8 mouse cellular contexts compared by ENCODE assay signal in the genomic region with DNA sequence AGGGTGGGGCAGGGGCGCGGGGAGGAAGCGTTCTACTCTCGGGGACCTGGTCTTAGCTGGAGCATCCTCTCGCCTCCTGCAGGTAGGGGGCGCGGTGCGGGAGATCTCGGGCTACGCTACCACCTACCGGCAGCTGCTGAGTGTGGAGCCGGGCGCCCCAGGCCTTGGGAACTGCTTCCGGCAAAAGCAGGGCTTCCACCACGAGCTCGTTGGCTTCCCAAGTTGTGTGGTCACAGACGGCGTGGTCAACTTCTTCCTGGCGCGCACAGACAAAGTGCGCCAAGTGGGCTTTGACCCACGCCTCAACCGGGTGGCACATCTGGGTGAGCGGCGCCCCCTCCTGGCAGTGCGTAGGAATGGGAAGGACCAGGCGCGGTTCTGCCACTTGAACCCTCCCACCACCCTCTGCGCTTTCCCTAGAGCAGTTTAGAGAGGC. TPM values are rescaled to one million over a fixed set of nuclear protein-coding genes. Genes with fewer than 3 reads are reported as not detected.
A peak's percentile ranks its signal among the peaks of the same experiment; 100 is the strongest.
DNase-seq lines count a peak whose midpoint lies in the region; ATAC-seq and TF ChIP-seq lines count a peak whose summit lies in the region.

No protein-coding gene starts in this region.

- peak; percentile 78 for TF ChIP-seq CTCF in kidney, adult 2 months (conservative IDR thresholded peaks at IDR 0.05; ENCODE audit: insufficient read depth, insufficient read length, low read depth, low read length)
- peak; percentile 64 for TF ChIP-seq CTCF in lung, adult 2 months (IDR thresholded peaks at IDR 0.05; ENCODE audit: insufficient read depth, low read length)

- no peak overlapping the region for H3K27ac ChIP-seq in kidney, adult 2 months (ENCODE audit: insufficient read depth, low read depth, low read length)
- no peak overlapping the region for H3K27ac ChIP-seq in neural tube, embryonic 14.5 days (ENCODE audit: low read depth, low read length)

- 1% methylated on average over 29 of the region's 29 CpGs for WGBS in kidney, adult 2 months
- 2% methylated on average over 29 of the region's 29 CpGs for WGBS in lung, adult 2 months
- 2% methylated on average over 29 of the region's 29 CpGs for WGBS in neural tube, embryonic 14.5 days

- no peaks in the 10 kb centered on the region for H3K36me3 ChIP-seq in kidney, adult 2 months (ENCODE audit: control insufficient read depth, insufficient read depth, low read length)
- peaks cover 12% of the 10 kb centered on the region for H3K36me3 ChIP-seq in neural tube, embryonic 14.5 days (ENCODE audit: control insufficient read depth, insufficient read depth, low read length)

- no peaks in the 10 kb centered on the region for H3K27me3 ChIP-seq in kidney, adult 2 months (replicated peaks; ENCODE audit: control insufficient read depth, insufficient read depth, low read length)
- peaks cover 16% of the 10 kb centered on the region for H3K27me3 ChIP-seq in neural tube, embryonic 14.5 days (ENCODE audit: control insufficient read depth, insufficient read depth, low read length)

- no peak overlapping the region for H3K9ac ChIP-seq in neural tube, embryonic 14.5 days (replicated peaks; ENCODE audit: low read depth, low read length)

- peak; percentile 65 for DNase-seq in right cerebral cortex, adult 18-20 months
- DNase-seq in right cerebral cortex, postnatal 36 days (ENCODE audit: low spot score in 2 of 2), result no peak
- DNase-seq in embryo, embryonic 10 days (ENCODE audit: low spot score), result peak; percentile 90
- peak; percentile 57 for DNase-seq in heart, adult 8-10 months (ENCODE audit: low spot score)
- DNase-seq in kidney, adult 2 months, result peak; percentile 82
- peak; percentile 85 for DNase-seq in lung, adult 2 months
- peak; percentile 78 to 89 for DNase-seq in thymus, postnatal 10 days (ENCODE audit: low spot score in 2 of 2)

- H3K4me1 ChIP-seq in kidney, adult 2 months (ENCODE audit: control insufficient read depth, insufficient read depth, low read length), result no peaks in the 10 kb centered on the region
- 0 out of 2 replicates have a peak, but pooled peaks cover 5% of the 10 kb centered on the region for H3K4me1 ChIP-seq in lung, adult 2 months (ENCODE audit: control insufficient read depth, insufficient read depth, low read length)
- peaks cover 21% of the 10 kb centered on the region for H3K4me1 ChIP-seq in neural tube, embryonic 14.5 days (ENCODE audit: control insufficient read depth, insufficient read depth, low read length)

- ATAC-seq in neural tube, embryonic 14.5 days (ENCODE audit: low read depth), result peak; percentile 41; the same call in 1 of the 2 replicates

- peak overlapping the region; percentile 38 for H3K4me2 ChIP-seq in neural tube, embryonic 14.5 days (ENCODE audit: low read depth, low read length)

- H3K4me3 ChIP-seq in kidney, adult 2 months (ENCODE audit: insufficient read depth, low read depth, low read length), result peak overlapping the region; percentile 39
- peak overlapping the region; percentile 38 for H3K4me3 ChIP-seq in lung, adult 2 months (replicated peaks; ENCODE audit: extremely low read depth, low read depth, low read length)
- H3K4me3 ChIP-seq in neural tube, embryonic 14.5 days (ENCODE audit: low read depth, low read length), result peak overlapping the region; percentile 15

- H3K9me3 ChIP-seq in neural tube, embryonic 14.5 days (ENCODE audit: control insufficient read depth, low read length), result no peaks in the 10 kb centered on the region

- TF ChIP-seq POLR2A in kidney, adult 2 months (IDR thresholded peaks at IDR 0.05; ENCODE audit: low read depth, low read length), result no peak
- no peak for TF ChIP-seq POLR2A in lung, adult 2 months (IDR thresholded peaks at IDR 0.05; ENCODE audit: borderline replicate concordance, extremely low read depth, low read depth, low read length)

RNA-seq across cellular contexts. Expression of a gene that starts 5.8 kb away (rescaled TPM):
- 1 to 10 TPM; 1.2 to 3.2 (median 1.5) TPM for total RNA-seq in heart, adult 8-10 months (2022)
- polyA plus RNA-seq in kidney, adult 2 months (2012; rRNA removed), result 15.4 and 27.5 TPM in 2 replicates
- 70.8 and 81.2 TPM in 2 replicates for polyA plus RNA-seq in lung, adult 2 months (2012; rRNA removed)
- polyA plus RNA-seq in neural tube, embryonic 14.5 days (2014; fragmentation: Nextera tagmentation; extraction: Ambion mirVana), result 79.3 and 93.4 TPM in 2 replicates

RNA-seq across cellular contexts. Expression of a gene that starts 9.6 kb away (rescaled TPM):
- total RNA-seq in heart, adult 8-10 months (2022), result 10 to 100 TPM; 13.0 to 24.6 (median 15.5) TPM
- 6.6 and 8.1 TPM in 2 replicates for polyA plus RNA-seq in kidney, adult 2 months (2012; rRNA removed)
- 3.5 and 7.4 TPM in 2 replicates for polyA plus RNA-seq in lung, adult 2 months (2012; rRNA removed)
- polyA plus RNA-seq in neural tube, embryonic 14.5 days (2014; fragmentation: Nextera tagmentation; extraction: Ambion mirVana), result 0.80 and 1.3 TPM in 2 replicates

RNA-seq across cellular contexts. Expression of a gene that starts 19.0 kb away (rescaled TPM):
- 10 to 100 TPM in 3 of 4 experiments, 1 to 10 TPM in 1; 8.1 to 13.4 (median 10.8) TPM for total RNA-seq in heart, adult 8-10 months (2022)
- polyA plus RNA-seq in kidney, adult 2 months (2012; rRNA removed), result 9.2 and 11.9 TPM in 2 replicates
- polyA plus RNA-seq in lung, adult 2 months (2012; rRNA removed), result 29.1 and 36.7 TPM in 2 replicates
- polyA plus RNA-seq in neural tube, embryonic 14.5 days (2014; fragmentation: Nextera tagmentation; extraction: Ambion mirVana), result 24.2 and 31.0 TPM in 2 replicates

RNA-seq across cellular contexts. Expression of a gene that starts 24.7 kb away (rescaled TPM):
- 10 to 100 TPM; 18.1 to 29.6 (median 24.2) TPM for total RNA-seq in heart, adult 8-10 months (2022)
- polyA plus RNA-seq in kidney, adult 2 months (2012; rRNA removed), result 101 and 132 TPM in 2 replicates
- 134 and 157 TPM in 2 replicates for polyA plus RNA-seq in lung, adult 2 months (2012; rRNA removed)
- 224 and 231 TPM in 2 replicates for polyA plus RNA-seq in neural tube, embryonic 14.5 days (2014; fragmentation: Nextera tagmentation; extraction: Ambion mirVana)

RNA-seq across cellular contexts. Expression of a gene that starts 40.5 kb away (rescaled TPM):
- 10 to 100 TPM; 32.4 to 38.3 (median 35.3) TPM for total RNA-seq in heart, adult 8-10 months (2022)
- 116 and 120 TPM in 2 replicates for polyA plus RNA-seq in kidney, adult 2 months (2012; rRNA removed)
- 36.6 and 45.7 TPM in 2 replicates for polyA plus RNA-seq in lung, adult 2 months (2012; rRNA removed)
- 15.5 and 18.1 TPM in 2 replicates for polyA plus RNA-seq in neural tube, embryonic 14.5 days (2014; fragmentation: Nextera tagmentation; extraction: Ambion mirVana)

Comparison
In these comparisons a context has a peak if more than half of its experiments do, and no peak if none do; other contexts are left out.
1. DNase-seq: peak in right cerebral cortex, adult 18-20 months (single experiment), embryo, embryonic 10 days (single experiment), heart, adult 8-10 months (single experiment), kidney, adult 2 months (single experiment), lung, adult 2 months (single experiment) and thymus, postnatal 10 days (2 of 2); none in right cerebral cortex, postnatal 36 days (0 of 2).
2. Peak in every context shown above with its lines, with median percentiles within 50 percentile points of each other: H3K4me3 ChIP-seq.